Mouse (Mus musculus): ENCODE measurements around the gene Ggps1. TPM values are rescaled to one million over a fixed set of nuclear protein-coding genes. Genes with fewer than 3 reads are reported as not detected.
"Not testable (repeated sequence)": the region's sequence is repeated elsewhere in the genome, so short reads cannot be mapped to it uniquely, and the experiment has no call there.

Gene Ggps1
- total RNA-seq, 1 experiment: 34.4 TPM

DNA sequence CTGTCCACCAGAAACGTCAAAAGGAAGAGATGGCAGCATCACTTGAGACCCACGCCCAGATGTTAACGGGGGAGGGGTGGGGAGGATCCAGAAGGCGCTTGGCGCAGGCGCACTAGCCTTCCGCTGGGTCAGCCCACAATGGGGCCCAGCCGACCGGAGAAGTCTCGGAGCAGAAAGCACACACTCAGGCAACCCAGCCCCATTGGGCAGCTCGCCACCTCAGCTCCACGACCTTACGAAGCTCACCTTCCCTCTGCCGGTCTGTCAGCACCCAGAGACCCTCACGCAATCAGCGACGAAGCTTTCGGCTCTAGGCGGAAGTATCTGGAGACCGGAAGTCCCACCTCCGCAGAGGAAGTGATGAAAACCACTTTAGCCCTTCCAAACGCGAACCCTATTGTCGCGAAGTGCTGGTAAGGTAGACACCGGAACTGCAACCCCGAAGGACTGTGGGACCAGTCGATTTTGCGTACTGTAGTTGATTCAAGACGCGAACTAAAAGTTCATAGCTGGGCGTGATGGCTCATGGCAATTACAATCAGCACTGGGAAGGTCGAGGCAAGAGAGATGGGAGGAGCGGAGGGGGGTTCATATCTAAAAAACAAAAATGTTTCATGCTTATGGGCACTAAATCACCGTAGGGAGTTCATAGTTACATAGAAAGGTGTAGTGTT lies 23.9 kb downstream of the Ggps1 start, which contains the start of gene Tbce:
Gene Tbce, minus strand, starts transcription at position 347 of the 674 bp plus-strand sequence.
- peak within 1 kb of the TSS; percentile 98 to 99 for H3K4me3 ChIP-seq (ENCODE audit: insufficient read depth in 1 of 2, low read depth in 1 of 2, low read length in 2 of 2, poor library complexity in 1 of 2, severe bottlenecking in 1 of 2)
- TF ChIP-seq HCFC1 (IDR thresholded peaks at IDR 0.05; ENCODE audit: borderline replicate concordance, insufficient read depth, low read length) (no peak), ZNF384 (IDR thresholded peaks at IDR 0.05; ENCODE audit: low read depth, low read length) (no peak), MAFK (IDR thresholded peaks at IDR 0.05; ENCODE audit: insufficient read depth, low read depth, low read length) (no peak), ZC3H11A (IDR thresholded peaks at IDR 0.05; ENCODE audit: borderline replicate concordance, low read depth, low read length) (no peak)
- in situ Hi-C loops (cut with MboI; ENCODE audit: low sequenced_read_pairs in 2 of 2, unreplicated experiment in 2 of 2): no loop called here

DNA sequence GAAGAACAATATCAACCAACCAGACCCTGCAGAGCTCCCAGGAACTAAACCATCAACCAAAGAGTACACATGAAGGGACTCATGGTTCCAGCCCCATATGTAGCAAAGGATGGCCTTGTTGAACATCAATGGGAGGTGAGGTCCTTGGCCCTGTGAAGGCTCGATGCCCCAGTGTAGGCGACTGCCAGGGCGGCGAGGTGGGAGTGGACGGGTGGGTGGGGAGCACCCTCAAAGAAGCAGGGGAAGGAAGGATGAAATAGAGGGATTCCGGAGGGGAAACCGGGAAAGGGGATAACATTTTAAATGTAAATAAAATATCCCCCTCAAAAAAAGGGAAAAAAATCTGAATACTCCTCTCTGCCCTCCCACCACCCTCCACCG lies 24.4 kb downstream of the Ggps1 start:
- in situ Hi-C loops (cut with MboI; ENCODE audit: low sequenced_read_pairs in 2 of 2, unreplicated experiment in 2 of 2): no loop called here
- Histone ChIP-seq H3K27ac (ENCODE audit: insufficient read depth, low read depth, low read length, poor library complexity, severe bottlenecking) (no peak overlapping the region), H3K9ac (ENCODE audit: insufficient read depth, low read depth, low read length, poor library complexity, severe bottlenecking) (peak overlapping the region; percentile 67), H3K4me3 (ENCODE audit: insufficient read depth in 1 of 2, low read depth in 1 of 2, low read length in 2 of 2, poor library complexity in 1 of 2, severe bottlenecking in 1 of 2) (peak overlapping the region; percentile 98 to 99), H3K9me3 (ENCODE audit: control insufficient read depth, insufficient read depth, low read depth, low read length) (no peaks in the 10 kb centered on the region), H3K4me1 (ENCODE audit: control insufficient read depth in 2 of 2, insufficient read depth in 2 of 2, low read length in 2 of 2, poor library complexity in 1 of 2) (peaks cover 3 to 5% of the 10 kb centered on the region in 2 experiments; a peak in 2 of 4 replicates), H3K36me3 (ENCODE audit: control insufficient read depth, insufficient read depth, low read length, poor library complexity, severe bottlenecking) (no peaks in the 10 kb centered on the region)
- DNase-seq (ENCODE audit: low read depth, low spot score): no peak
- no peak for TF ChIP-seq ZC3H11A (IDR thresholded peaks at IDR 0.05; ENCODE audit: borderline replicate concordance, low read depth, low read length)
- no peak for TF ChIP-seq ZNF384 (IDR thresholded peaks at IDR 0.05; ENCODE audit: low read depth, low read length)

More for the DNA sequence above, 23.9 kb downstream of the Ggps1 start, which contains the start of gene Tbce:
- H3K36me3 ChIP-seq (ENCODE audit: control insufficient read depth, insufficient read depth, low read length, poor library complexity, severe bottlenecking): no peaks in the 10 kb centered on the region
- H3K4me1 ChIP-seq (ENCODE audit: control insufficient read depth in 2 of 2, insufficient read depth in 2 of 2, low read length in 2 of 2, poor library complexity in 1 of 2): peaks cover 3 to 4% of the 10 kb centered on the region in 2 experiments; a peak in 2 of 4 replicates
- no peaks in the 10 kb centered on the region for H3K9me3 ChIP-seq (ENCODE audit: control insufficient read depth, insufficient read depth, low read depth, low read length)
- DNase-seq (ENCODE audit: low read depth, low spot score): peak; percentile 78
- peak within 1 kb of the TSS; percentile 100 for H3K9ac ChIP-seq (ENCODE audit: insufficient read depth, low read depth, low read length, poor library complexity, severe bottlenecking)
- peak within 1 kb of the TSS; percentile 100 for H3K27ac ChIP-seq (ENCODE audit: insufficient read depth, low read depth, low read length, poor library complexity, severe bottlenecking)

GRCm38 (mm10) chr13:14035875-14036630 lies 27.2 kb downstream of the Ggps1 start:
- peaks cover 3 to 5% of the 10 kb centered on the region in 2 experiments; a peak in 2 of 4 replicates for H3K4me1 ChIP-seq (ENCODE audit: control insufficient read depth in 2 of 2, insufficient read depth in 2 of 2, low read length in 2 of 2, poor library complexity in 1 of 2)
- no peaks in the 10 kb centered on the region for H3K9me3 ChIP-seq (ENCODE audit: control insufficient read depth, insufficient read depth, low read depth, low read length)
- H3K27ac ChIP-seq (ENCODE audit: insufficient read depth, low read depth, low read length, poor library complexity, severe bottlenecking): no peak overlapping the region; the same call in 1 of the 2 replicates
- in situ Hi-C loops (cut with MboI; ENCODE audit: low sequenced_read_pairs in 2 of 2, unreplicated experiment in 2 of 2): no loop called here
- TF ChIP-seq ZNF384 (IDR thresholded peaks at IDR 0.05; ENCODE audit: low read depth, low read length): no peak
- TF ChIP-seq ZC3H11A (IDR thresholded peaks at IDR 0.05; ENCODE audit: borderline replicate concordance, low read depth, low read length): no peak
- H3K4me3 ChIP-seq (ENCODE audit: insufficient read depth in 1 of 2, low read depth in 1 of 2, low read length in 2 of 2, poor library complexity in 1 of 2, severe bottlenecking in 1 of 2): no peak overlapping the region
- no peaks in the 10 kb centered on the region for H3K36me3 ChIP-seq (ENCODE audit: control insufficient read depth, insufficient read depth, low read length, poor library complexity, severe bottlenecking)
- DNase-seq (ENCODE audit: low read depth, low spot score): no peak
- H3K9ac ChIP-seq (ENCODE audit: insufficient read depth, low read depth, low read length, poor library complexity, severe bottlenecking): peak overlapping the region; percentile 57; the same call in 1 of the 2 replicates

GRCm38 (mm10) chr13:14035352-14035751 lies 27.9 kb downstream of the Ggps1 start:
- in situ Hi-C loops (cut with MboI; ENCODE audit: low sequenced_read_pairs in 2 of 2, unreplicated experiment in 2 of 2); H3K4me1 ChIP-seq (ENCODE audit: control insufficient read depth in 2 of 2, insufficient read depth in 2 of 2, low read length in 2 of 2, poor library complexity in 1 of 2); H3K9me3 ChIP-seq (ENCODE audit: control insufficient read depth, insufficient read depth, low read depth, low read length); DNase-seq (ENCODE audit: low read depth, low spot score); H3K4me3 ChIP-seq (ENCODE audit: insufficient read depth in 1 of 2, low read depth in 1 of 2, low read length in 2 of 2, poor library complexity in 1 of 2, severe bottlenecking in 1 of 2); H3K27ac ChIP-seq (ENCODE audit: insufficient read depth, low read depth, low read length, poor library complexity, severe bottlenecking); H3K36me3 ChIP-seq (ENCODE audit: control insufficient read depth, insufficient read depth, low read length, poor library complexity, severe bottlenecking); H3K9ac ChIP-seq (ENCODE audit: insufficient read depth, low read depth, low read length, poor library complexity, severe bottlenecking): not testable (repeated sequence)

GRCm38 (mm10) chr13:14034073-14034348 lies 29.3 kb downstream of the Ggps1 start:
- TF ChIP-seq CHD2 (IDR thresholded peaks at IDR 0.05; ENCODE audit: low read depth, low read length) (no peak), HCFC1 (IDR thresholded peaks at IDR 0.05; ENCODE audit: borderline replicate concordance, insufficient read depth, low read length) (no peak), MAFK (IDR thresholded peaks at IDR 0.05; ENCODE audit: insufficient read depth, low read depth, low read length) (peak; percentile 95)
- Histone ChIP-seq H3K9ac (ENCODE audit: insufficient read depth, low read depth, low read length, poor library complexity, severe bottlenecking) (no peak overlapping the region), H3K4me1 (ENCODE audit: control insufficient read depth in 2 of 2, insufficient read depth in 2 of 2, low read length in 2 of 2, poor library complexity in 1 of 2) (0 out of 4 replicates have a peak, but pooled peaks cover 0 to 4% of the 10 kb centered on the region in 2 experiments), H3K36me3 (ENCODE audit: control insufficient read depth, insufficient read depth, low read length, poor library complexity, severe bottlenecking) (no peaks in the 10 kb centered on the region; the same call in 1 of the 2 replicates), H3K4me3 (ENCODE audit: insufficient read depth in 1 of 2, low read depth in 1 of 2, low read length in 2 of 2, poor library complexity in 1 of 2, severe bottlenecking in 1 of 2) (no peak overlapping the region), H3K27ac (ENCODE audit: insufficient read depth, low read depth, low read length, poor library complexity, severe bottlenecking) (peak overlapping the region; percentile 40; the same call in 1 of the 2 replicates), H3K9me3 (ENCODE audit: control insufficient read depth, insufficient read depth, low read depth, low read length) (no peaks in the 10 kb centered on the region)
- in situ Hi-C loops (cut with MboI; ENCODE audit: low sequenced_read_pairs in 2 of 2, unreplicated experiment in 2 of 2): no loop called here
- no peak for DNase-seq (ENCODE audit: low read depth, low spot score)

Data from ES-E14 (cell line).